Mouse (Mus musculus): Measurements from ENCODE around the gene Elmod3. TPM values are rescaled to one million over a fixed set of nuclear protein-coding genes. Genes with fewer than 3 reads are reported as not detected.
A peak's percentile ranks its signal among the peaks of the same experiment; 100 is the strongest.

Gene Elmod3
- total RNA-seq, 1 experiment from 2014 or later: 24.4 TPM

- no peak for DNase-seq
Measured at GRCm38 (mm10) chr6:72615151-72615550, 16.9 kb upstream of the Elmod3 start.

GRCm38 (mm10) chr6:72610261-72610660, 12.0 kb upstream of the Elmod3 start:
- no peak for DNase-seq

GRCm38 (mm10) chr6:72608662-72609184, 10.5 kb upstream of the Elmod3 start:
- DNase-seq: no peak

- DNase-seq: no peak
Measured at GRCm38 (mm10) chr6:72607676-72608075, 9.5 kb upstream of the Elmod3 start.

GRCm38 (mm10) chr6:72607060-72607459, 8.8 kb upstream of the Elmod3 start:
- no peak for DNase-seq

- no peak for DNase-seq
Measured at GRCm38 (mm10) chr6:72604066-72604465, 5.9 kb upstream of the Elmod3 start.

- peak; percentile 79 for DNase-seq
Measured at GRCm38 (mm10) chr6:72601732-72602131, 3.5 kb upstream of the Elmod3 start.

- no peak for DNase-seq
Measured at GRCm38 (mm10) chr6:72600771-72601170, 2.6 kb upstream of the Elmod3 start.

- DNase-seq: peak; percentile 27
Measured at GRCm38 (mm10) chr6:72600216-72600615, 2.0 kb upstream of the Elmod3 start.

GRCm38 (mm10) chr6:72598791-72599557, 761 bp upstream of the Elmod3 start:
- DNase-seq: peak; percentile 47

GRCm38 (mm10) chr6:72597083-72597874, 934 bp downstream of the Elmod3 start:
- DNase-seq: peak; percentile 36

GRCm38 (mm10) chr6:72593914-72594313, 4.3 kb downstream of the Elmod3 start:
- DNase-seq: no peak

- no peak for DNase-seq
Measured at GRCm38 (mm10) chr6:72593011-72593803, 5.0 kb downstream of the Elmod3 start.

GRCm38 (mm10) chr6:72590111-72590510, 8.1 kb downstream of the Elmod3 start:
- no peak for DNase-seq

GRCm38 (mm10) chr6:72588307-72588706, 9.9 kb downstream of the Elmod3 start:
- no peak for DNase-seq

- peak; percentile 22 for DNase-seq
Measured at GRCm38 (mm10) chr6:72586701-72587100, 11.5 kb downstream of the Elmod3 start.

- DNase-seq: no peak
Measured at GRCm38 (mm10) chr6:72584154-72584553, 14.1 kb downstream of the Elmod3 start.

GRCm38 (mm10) chr6:72583211-72583839, 14.9 kb downstream of the Elmod3 start:
- no peak for DNase-seq

- no peak for DNase-seq
Measured at GRCm38 (mm10) chr6:72581625-72582382, 16.4 kb downstream of the Elmod3 start.

GRCm38 (mm10) chr6:72576041-72576440, 22.2 kb downstream of the Elmod3 start:
- no peak for DNase-seq

GRCm38 (mm10) chr6:72571826-72572225, 26.4 kb downstream of the Elmod3 start:
- no peak for DNase-seq

Data from adrenal gland, postnatal 25 days (tissue).